Comparison of ENCODE assay signal across 8 mouse cellular contexts in genomic region chr8:57328161-57328920, GRCm38 (mm10). TPM values are rescaled to one million over a fixed set of nuclear protein-coding genes. Genes with fewer than 3 reads are reported as not detected.
A peak's percentile ranks its signal among the peaks of the same experiment; 100 is the strongest.
DNase-seq lines count a peak whose midpoint lies in the region; ATAC-seq and TF ChIP-seq lines count a peak whose summit lies in the region.

No protein-coding gene starts in this region.

- no peak for TF ChIP-seq EP300 in liver, postnatal 0 days (IDR thresholded peaks at IDR 0.05; ENCODE audit: low read depth)

- under 1% methylated on average over 42 of the region's 42 CpGs for WGBS in hindbrain, embryonic 11.5 days
- 2% methylated on average over 42 of the region's 42 CpGs for WGBS in liver, postnatal 0 days (ENCODE audit: insufficient replicate concordance)

- ATAC-seq in hindbrain, embryonic 11.5 days (ENCODE audit: low FRiP score): peak; percentile 87
- peak; percentile 66 for ATAC-seq in liver, postnatal 0 days

- peak overlapping the region; percentile 10; the same call in 1 of the 2 replicates for H3K4me3 ChIP-seq in hindbrain, embryonic 11.5 days (ENCODE audit: low read depth, low read length)
- peak overlapping the region; percentile 13; the same call in 1 of the 2 replicates for H3K4me3 ChIP-seq in liver, postnatal 0 days (ENCODE audit: low read depth, low read length)

- H3K4me2 ChIP-seq in hindbrain, embryonic 11.5 days (replicated peaks; ENCODE audit: low read depth, low read length): peak overlapping the region; percentile 1; the same call in 1 of the 2 replicates
- peak overlapping the region; percentile 34 for H3K4me2 ChIP-seq in liver, postnatal 0 days (ENCODE audit: low read depth, low read length)

- TF ChIP-seq CTCF in liver, postnatal 0 days (IDR thresholded peaks at IDR 0.05; ENCODE audit: low read depth): no peak

- intact Hi-C loops in left cerebral cortex, postnatal 4 days (cut with DNase I): loop anchor here (10.0 kb wide), 2 partner anchors 444 to 644 kb away; no protein-coding TSS in a partner anchor

- H3K9me3 ChIP-seq in hindbrain, embryonic 11.5 days (ENCODE audit: control insufficient read depth, low read length): no peaks in the 10 kb centered on the region
- no peaks in the 10 kb centered on the region for H3K9me3 ChIP-seq in liver, postnatal 0 days (ENCODE audit: low read length)

- peak; percentile 46 for DNase-seq in left cerebral cortex, postnatal 4 days
- DNase-seq in left cerebral cortex, adult 8-10 months (ENCODE audit: low spot score in 2 of 2): no peak
- DNase-seq in forelimb bud, embryonic 11.5 days (ENCODE audit: low read depth, low spot score): peak; percentile 89
- DNase-seq in hindbrain, embryonic 11.5 days (ENCODE audit: low spot score): peak; percentile 81
- DNase-seq in liver, postnatal 0 days: peak; percentile 43
- peak; percentile 43 for DNase-seq in retina, postnatal 7 days (ENCODE audit: low read depth, low spot score)
- DNase-seq in layer of hippocampus, adult 11-12 months (ENCODE audit: low spot score): no peak
- no peak for DNase-seq in cerebellum, postnatal 4 days (ENCODE audit: low spot score in 2 of 2)

- no peak overlapping the region for H3K27ac ChIP-seq in hindbrain, embryonic 11.5 days (ENCODE audit: low read depth, low read length)
- H3K27ac ChIP-seq in liver, postnatal 0 days (ENCODE audit: low read depth): no peak overlapping the region

- no peak overlapping the region for H3K9ac ChIP-seq in hindbrain, embryonic 11.5 days (ENCODE audit: low read depth, low read length)
- no peak overlapping the region for H3K9ac ChIP-seq in liver, postnatal 0 days (replicated peaks)

- peaks cover 93% of the 10 kb centered on the region for H3K27me3 ChIP-seq in hindbrain, embryonic 11.5 days (ENCODE audit: control insufficient read depth, insufficient read depth, low read length)
- peaks cover 90% of the 10 kb centered on the region for H3K27me3 ChIP-seq in liver, postnatal 0 days (ENCODE audit: insufficient read depth, low read length)

- no peaks in the 10 kb centered on the region for H3K36me3 ChIP-seq in hindbrain, embryonic 11.5 days (ENCODE audit: control insufficient read depth, insufficient read depth, low read length)
- H3K36me3 ChIP-seq in liver, postnatal 0 days (replicated peaks; ENCODE audit: insufficient read depth, low read length): no peaks in the 10 kb centered on the region

- peaks cover 7% of the 10 kb centered on the region; the same call in 1 of the 2 replicates for H3K4me1 ChIP-seq in hindbrain, embryonic 11.5 days (replicated peaks; ENCODE audit: control insufficient read depth, insufficient read depth, low read length)
- peaks cover 3% of the 10 kb centered on the region; the same call in 1 of the 2 replicates for H3K4me1 ChIP-seq in liver, postnatal 0 days (ENCODE audit: insufficient read depth)

RNA-seq across cellular contexts. Expression of gene Hand2, which starts 7.6 kb away (rescaled TPM):
- not detected for total RNA-seq in left cerebral cortex, postnatal 4 days (2021)
- total RNA-seq in left cerebral cortex, adult 8-10 months (2022): not detected
- 0.10 TPM in 1 of 2 replicates, not detected in the other for polyA plus RNA-seq in hindbrain, embryonic 11.5 days (2014; fragmentation: Nextera tagmentation; extraction: Ambion mirVana)
- polyA plus RNA-seq in liver, postnatal 0 days (2015; fragmentation: Nextera tagmentation; extraction: Ambion mirVana): 0.69 and 0.70 TPM in 2 replicates

Comparison
In these comparisons a context has a peak if more than half of its experiments do, and no peak if none do; other contexts are left out.
1. DNase-seq: peak in left cerebral cortex, postnatal 4 days (single experiment), forelimb bud, embryonic 11.5 days (single experiment), hindbrain, embryonic 11.5 days (single experiment), liver, postnatal 0 days (single experiment) and retina, postnatal 7 days (single experiment); none in left cerebral cortex, adult 8-10 months (0 of 2), layer of hippocampus, adult 11-12 months (single experiment) and cerebellum, postnatal 4 days (0 of 2).